In genomic region chr19:4333100-4333775, GRCm38 (mm10) we compare ENCODE assay signal across 1 mouse cellular context.
TF ChIP-seq lines count a peak whose summit lies in the region.

No protein-coding gene starts in this region.

TF ChIP-seq in CH12.LX, 34 proteins besides CTCF, POLR2A, EP300 and RAD21 (continued from another document):
- TF ChIP-seq NRF1 (IDR thresholded peaks at IDR 0.05; ENCODE audit: low read depth, low read length) (no peak), MXI1 (IDR thresholded peaks at IDR 0.05; ENCODE audit: low read depth, low read length) (no peak)
